Mouse (Mus musculus): Measurements from ENCODE around the gene Dmac1.

- TF ChIP-seq POLR2A (IDR thresholded peaks at IDR 0.05; ENCODE audit: borderline replicate concordance, insufficient read depth, low read length) (peak; percentile 67; the same call in 1 of the 2 replicates), CTCF (IDR thresholded peaks at IDR 0.05; ENCODE audit: borderline replicate concordance, insufficient read depth, low read depth, low read length) (no peak)
Observed at GRCm38 (mm10) chr4:75278197-75279175, at the start of gene Dmac1.

All from cerebellum, adult 2 months (tissue).